Mouse (Mus musculus) olfactory bulb, adult 2 months (tissue): ENCODE measurements around the gene Mt3. TPM values are rescaled to one million over a fixed set of nuclear protein-coding genes. Genes with fewer than 3 reads are reported as not detected.
A peak's percentile ranks its signal among the peaks of the same experiment; 100 is the strongest.
"Not testable (repeated sequence)": the region's sequence is repeated elsewhere in the genome, so short reads cannot be mapped to it uniquely, and the experiment has no call there.

Experiments used
- H3K27ac ChIP-seq: fragments of 200-500 bp; 2 replicates; pipeline ENCODE4 v1.5.1; 2012; ENCODE audit warnings: low read depth, low read length; ENCODE audit not compliant: insufficient read depth
- H3K4me1 ChIP-seq: fragments of 200-500 bp; 2 replicates; pipeline ENCODE4 v1.6.1; 2012; ENCODE audit warnings: low read length; ENCODE audit not compliant: control insufficient read depth, insufficient read depth
- H3K4me3 ChIP-seq: fragments of 200-500 bp; 2 replicates; pipeline ENCODE4 v1.5.1; 2012; ENCODE audit warnings: mild to moderate bottlenecking, low read depth, low read length, moderate library complexity; ENCODE audit not compliant: insufficient read depth
- CTCF ChIP-seq: fragments of 200-500 bp; IDR thresholded peaks from 2 replicates; pipeline ENCODE4 v1.5.1; 2012; ENCODE audit warnings: low read depth, mild to moderate bottlenecking, low read length, moderate library complexity; ENCODE audit not compliant: insufficient read depth
- POLR2A ChIP-seq: fragments of 200-500 bp; IDR thresholded peaks from 2 replicates; pipeline ENCODE4 v1.6.1; 2012; ENCODE audit warnings: mild to moderate bottlenecking, low read depth, low read length, moderate library complexity; ENCODE audit not compliant: insufficient read depth
- WGBS: fragments of 180-500 bp; shearing (Covaris S2); methylation state at CpG from one replicate; pipeline ENCODE4 v1.1.7; 2018; 5-methylcytosine and 5-hydroxymethylcytosine counted together
- polyA plus RNA-seq: library from polyadenylated mRNA; stranded (reverse); fragments of >200 nt; gene quantifications from 2 replicates; pipeline ENCODE4 v1.2.4, GENCODE M21; 2012; ENCODE audit warnings: low replicate concordance; ENCODE audit not compliant: missing spikeins, insufficient read depth, insufficient read length

Gene Mt3
- polyA plus RNA-seq, 1 experiment: not detected

DNA sequence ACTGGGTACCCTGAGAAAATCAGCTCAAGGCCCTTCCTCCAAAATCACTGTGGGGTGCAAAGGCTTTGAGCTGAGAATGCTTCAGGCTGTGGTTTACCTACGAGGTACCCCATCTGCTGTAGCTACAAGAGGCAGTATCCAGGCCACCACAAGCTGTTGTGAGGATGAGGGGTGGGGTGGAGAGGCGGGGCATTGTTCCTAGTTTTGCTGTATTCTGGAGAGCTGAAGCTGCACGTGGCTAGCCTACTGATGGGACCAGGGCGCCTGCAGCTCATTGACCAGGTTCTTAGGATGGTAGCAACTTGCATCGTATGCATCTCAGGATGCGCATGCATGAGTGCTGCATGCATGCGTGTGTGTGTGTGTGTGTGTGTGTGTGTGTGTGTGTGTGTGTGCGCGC lies 30.8 kb upstream of the Mt3 start:
- Histone ChIP-seq H3K27ac (0 out of 2 replicates have a peak overlapping the region, but pooled peaks have one; percentile 34), H3K4me3 (no peak overlapping the region), H3K4me1 (peaks cover 16% of the 10 kb centered on the region)
- WGBS: 73% methylated on average over 9 of the region's 9 CpGs
- no peak for TF ChIP-seq POLR2A
- no peak for TF ChIP-seq CTCF

DNA sequence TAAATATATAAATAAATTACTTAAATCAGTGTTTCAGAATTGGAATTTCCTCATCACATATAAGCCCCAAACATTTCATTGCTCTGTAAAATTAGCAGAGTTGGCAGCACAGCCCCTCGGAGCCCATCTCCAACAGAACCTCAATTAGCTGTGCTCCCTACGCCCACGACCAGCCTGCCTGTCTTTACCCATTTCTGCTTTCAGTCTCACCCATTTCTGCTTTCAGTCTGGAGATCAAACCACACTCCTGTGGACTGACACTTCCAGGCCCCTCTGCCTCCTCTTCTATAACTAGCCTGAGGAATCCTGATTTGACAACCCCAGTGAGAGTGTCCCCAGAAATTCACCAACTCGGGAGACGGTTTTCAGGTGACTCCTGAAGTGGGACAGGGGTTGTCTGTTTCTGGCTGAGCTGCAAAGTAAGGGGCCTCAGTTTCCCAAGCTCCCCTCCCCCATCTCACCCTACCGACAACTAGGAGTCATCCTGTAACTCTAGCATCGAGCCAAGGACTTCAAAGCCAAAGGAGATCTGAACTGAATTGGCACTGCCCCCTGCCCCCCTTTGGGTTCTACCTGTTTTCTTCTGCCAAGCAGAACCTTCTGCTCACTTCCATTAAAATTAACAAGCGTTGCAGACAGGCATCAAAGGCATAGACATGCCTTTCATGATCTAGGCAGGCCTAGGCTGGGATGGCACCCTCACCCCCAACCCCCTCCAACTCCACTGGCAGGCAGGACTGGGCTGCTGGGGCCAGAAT lies 29.5 kb upstream of the Mt3 start:
- H3K27ac ChIP-seq: no peak overlapping the region
- H3K4me1 ChIP-seq: peaks cover 22% of the 10 kb centered on the region
- TF ChIP-seq CTCF (no peak), POLR2A (no peak)
- no peak overlapping the region for H3K4me3 ChIP-seq
- 43% methylated on average over 8 of the region's 8 CpGs for WGBS

DNA sequence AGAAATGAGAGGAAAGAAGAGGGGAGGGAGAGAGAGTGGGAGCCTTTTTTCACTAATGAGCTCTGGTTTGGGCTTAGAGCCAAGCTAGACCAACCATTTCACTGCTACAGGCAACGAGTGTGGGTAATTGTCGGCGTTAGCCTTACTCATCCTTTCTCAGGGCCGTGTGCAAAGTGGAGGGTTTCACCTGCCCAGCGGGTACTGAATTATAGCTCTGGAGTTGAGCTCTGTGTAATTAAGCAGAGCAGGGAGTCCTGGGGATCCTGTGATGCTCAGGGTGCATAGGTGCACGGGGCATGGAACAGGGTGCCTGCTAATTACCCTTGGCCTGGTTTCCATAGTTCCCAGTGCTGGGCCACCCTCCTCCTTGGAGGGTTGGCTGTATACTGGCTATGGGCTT lies 24.7 kb upstream of the Mt3 start:
- peaks cover 16% of the 10 kb centered on the region for H3K4me1 ChIP-seq
- whole genome bisulfite sequencing: 11% methylated on average over 6 of the region's 6 CpGs
- no peak overlapping the region for H3K27ac ChIP-seq
- TF ChIP-seq POLR2A (no peak), CTCF (no peak)
- H3K4me3 ChIP-seq: no peak overlapping the region

DNA sequence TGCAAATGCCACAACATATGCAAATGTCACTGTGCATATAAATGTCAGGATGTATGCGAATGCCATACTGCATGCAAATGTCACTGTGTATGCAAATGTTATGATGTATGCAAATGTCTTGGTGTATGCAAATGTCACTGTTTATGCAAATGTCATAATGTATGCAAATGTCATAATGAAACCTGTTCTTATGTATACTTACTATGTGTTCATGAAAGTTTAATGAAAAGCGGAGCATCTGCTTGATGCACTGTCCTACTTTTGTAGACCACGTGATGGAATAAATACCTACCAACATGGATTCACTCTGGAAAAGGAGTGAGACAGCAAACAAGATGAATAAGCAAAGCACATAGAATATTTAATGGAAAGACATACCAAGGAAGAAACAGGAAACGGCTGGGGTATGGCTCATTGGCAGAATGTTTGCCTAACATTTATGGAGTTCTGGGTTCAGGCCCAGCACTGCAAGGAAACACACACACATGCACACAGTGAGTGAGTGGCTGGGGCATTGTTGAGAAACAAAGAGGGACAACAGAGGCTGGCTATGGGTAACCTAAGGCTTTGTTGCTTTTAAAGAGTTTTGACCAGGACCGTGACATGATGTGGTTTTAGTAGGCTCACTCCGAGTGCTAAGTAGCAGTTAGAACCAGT lies 23.1 kb upstream of the Mt3 start:
- Histone ChIP-seq H3K4me3 (no peak overlapping the region), H3K4me1 (peaks cover 6% of the 10 kb centered on the region), H3K27ac (no peak overlapping the region)
- TF ChIP-seq POLR2A (no peak), CTCF (no peak)
- 89% methylated on average over 6 of the region's 6 CpGs for WGBS

DNA sequence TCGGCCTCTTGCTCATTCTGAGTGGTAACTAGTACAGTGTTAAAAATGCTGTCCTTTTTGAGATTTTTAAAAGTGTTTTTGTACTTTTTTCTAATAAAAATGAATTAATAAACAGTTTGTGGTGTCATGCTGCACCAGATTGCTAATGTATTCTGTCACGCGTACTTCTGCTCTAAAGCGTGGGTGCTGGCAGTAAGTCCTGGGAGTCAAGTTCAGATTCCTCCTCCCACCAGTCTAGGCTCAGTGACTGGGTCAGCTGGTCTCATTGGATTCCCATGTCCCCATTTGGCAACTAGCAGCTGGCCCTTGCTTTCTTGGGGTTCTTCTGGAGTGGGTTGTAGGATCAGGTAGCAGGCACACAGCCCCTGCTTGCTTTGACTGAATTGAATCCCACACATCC lies 22.3 kb upstream of the Mt3 start:
- Histone ChIP-seq H3K4me3 (no peak overlapping the region), H3K4me1 (peaks cover 6% of the 10 kb centered on the region), H3K27ac (no peak overlapping the region)
- TF ChIP-seq CTCF (no peak), POLR2A (no peak)
- 87% methylated on average over 4 of the region's 4 CpGs for WGBS

DNA sequence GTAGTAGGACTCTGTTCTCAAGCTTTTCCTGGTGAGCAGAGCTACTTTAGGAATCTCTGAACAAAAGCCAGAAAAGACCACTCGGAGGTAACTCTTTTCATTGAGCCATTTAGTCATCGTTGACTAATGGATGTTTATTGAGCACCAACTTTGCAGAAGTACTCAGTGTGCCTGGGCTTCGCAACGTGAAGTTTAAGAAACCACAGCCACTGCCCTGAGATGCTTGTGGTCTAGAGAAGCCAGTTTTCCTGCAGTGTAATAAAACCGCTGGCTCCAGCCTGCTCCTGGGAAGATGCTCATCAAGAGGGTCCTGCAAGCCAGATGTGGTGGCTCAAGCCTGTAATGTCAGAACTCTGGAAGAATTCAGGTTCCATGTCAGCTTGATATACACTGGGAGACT lies 20.3 kb upstream of the Mt3 start:
- Histone ChIP-seq H3K4me1 (peaks cover 10% of the 10 kb centered on the region), H3K27ac (no peak overlapping the region), H3K4me3 (no peak overlapping the region)
- 78% methylated on average over 5 of the region's 5 CpGs for WGBS
- TF ChIP-seq CTCF (no peak), POLR2A (no peak)

DNA sequence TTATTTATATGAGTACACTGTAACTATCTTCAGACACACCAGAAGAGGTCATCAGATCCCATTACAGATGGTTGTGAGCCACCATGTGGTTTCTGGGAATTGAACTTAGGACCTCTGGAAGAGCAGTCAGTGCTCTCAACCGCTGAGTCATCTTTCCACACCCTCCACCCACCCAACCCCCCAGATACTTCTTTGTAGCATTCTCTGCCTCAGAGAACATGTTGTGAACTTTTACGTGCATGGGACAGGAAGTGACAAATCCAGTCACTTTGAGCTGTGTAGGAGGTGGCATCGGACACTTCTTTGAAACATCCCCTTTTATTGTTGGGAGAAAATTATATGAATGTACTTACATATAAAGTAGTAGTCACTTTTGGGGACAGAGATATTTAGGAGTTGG lies 17.8 kb upstream of the Mt3 start:
- not testable (repeated sequence) for H3K4me3 ChIP-seq, H3K27ac ChIP-seq
- H3K4me1 ChIP-seq: peaks cover 10% of the 10 kb centered on the region
- WGBS: 59% methylated on average over 3 of the region's 3 CpGs

DNA sequence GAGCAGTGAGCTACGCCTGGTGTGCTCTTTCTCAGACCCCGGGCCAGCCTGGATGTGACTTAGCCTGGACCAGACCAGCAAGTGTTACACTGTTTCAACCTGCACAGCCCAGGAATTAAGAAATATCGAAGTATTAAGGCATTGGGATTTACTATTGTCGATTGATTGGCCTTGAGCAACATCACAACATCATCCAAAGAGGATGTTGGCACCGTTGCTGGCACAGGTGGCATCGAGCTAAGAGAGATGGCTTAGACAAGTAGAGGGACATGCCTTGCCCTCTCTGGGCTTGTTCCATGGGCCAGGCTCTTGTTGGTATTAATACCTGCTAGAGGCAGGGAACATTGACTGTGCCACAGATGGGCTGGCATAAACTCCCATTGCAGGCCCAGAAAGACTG lies 16.9 kb upstream of the Mt3 start:
- Histone ChIP-seq H3K4me3 (no peak overlapping the region), H3K27ac (no peak overlapping the region), H3K4me1 (peaks cover 10% of the 10 kb centered on the region)
- TF ChIP-seq CTCF: no peak
- TF ChIP-seq POLR2A: no peak
- WGBS: 95% methylated on average over 6 of the region's 6 CpGs

DNA sequence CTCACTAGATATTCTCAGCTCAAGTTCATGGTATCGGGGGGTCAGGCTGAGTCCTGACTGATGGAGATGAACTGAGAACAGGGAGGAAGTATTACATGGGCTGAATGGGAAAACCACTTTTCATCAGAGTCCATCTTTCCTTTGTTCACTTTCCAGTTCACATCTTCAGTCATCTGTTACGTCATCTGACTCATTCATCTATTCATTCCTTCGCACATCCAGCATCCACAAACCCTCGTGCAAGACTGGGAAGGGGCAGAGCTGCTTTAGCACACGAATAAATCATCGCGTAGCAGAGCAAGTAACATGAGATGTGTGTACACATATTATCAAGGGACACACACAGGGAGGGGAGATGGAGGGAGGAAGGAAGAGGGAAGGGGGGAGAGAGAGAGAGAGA lies 16.2 kb upstream of the Mt3 start:
- 85% methylated on average over 7 of the region's 7 CpGs for whole genome bisulfite sequencing
- Histone ChIP-seq H3K4me1 (peaks cover 10% of the 10 kb centered on the region), H3K4me3 (no peak overlapping the region), H3K27ac (no peak overlapping the region)
- TF ChIP-seq CTCF (no peak), POLR2A (no peak)
